Mouse (Mus musculus) neural tube, embryonic 13.5 days (tissue): ENCODE measurements around the gene Dock8. TPM values are rescaled to one million over a fixed set of nuclear protein-coding genes. Genes with fewer than 3 reads are reported as not detected.

Source experiments
- ATAC-seq: fragments of 200-750 bp; cut with Nextera tagmentation; 2 replicates; pipeline ENCODE4 v1.8.0; 2017; ENCODE audit warnings: low read depth, mild to moderate bottlenecking, moderate TSS enrichment, moderate library complexity
- H3K27ac ChIP-seq: fragments of 300-500 bp; sonication (generic); replicated peaks from 2 replicates; pipeline ENCODE4 v1.5.1; 2015; ENCODE audit warnings: moderate library complexity, mild to moderate bottlenecking, inconsistent platforms
- H3K27me3 ChIP-seq: fragments of 300-500 bp; sonication (generic); 2 replicates; pipeline ENCODE4 v1.6.1; 2015; ENCODE audit warnings: mild to moderate bottlenecking, inconsistent platforms
- H3K36me3 ChIP-seq: fragments of 300-500 bp; sonication (generic); 2 replicates; pipeline ENCODE4 v1.6.1; 2015; ENCODE audit warnings: mild to moderate bottlenecking, inconsistent platforms
- H3K4me1 ChIP-seq: fragments of 300-500 bp; sonication (generic); replicated peaks from 2 replicates; pipeline ENCODE4 v1.6.1; 2015; ENCODE audit warnings: inconsistent platforms
- H3K4me2 ChIP-seq: fragments of 300-500 bp; sonication (generic); 2 replicates; pipeline ENCODE4 v1.6.1; 2015; ENCODE audit warnings: inconsistent platforms, mild to moderate bottlenecking, moderate library complexity
- H3K4me3 ChIP-seq: fragments of 300-500 bp; sonication (generic); 2 replicates; pipeline ENCODE4 v1.5.1; 2015; ENCODE audit warnings: mild to moderate bottlenecking, inconsistent platforms
- H3K9ac ChIP-seq: fragments of 300-500 bp; sonication (generic); 2 replicates; pipeline ENCODE4 v1.6.1; 2015; ENCODE audit warnings: moderate library complexity, mild to moderate bottlenecking, inconsistent platforms
- H3K9me3 ChIP-seq: fragments of 300-500 bp; sonication (generic); 2 replicates; pipeline ENCODE4 v1.6.1; 2016; ENCODE audit warnings: inconsistent platforms
- WGBS: fragments of 180-500 bp; shearing (Covaris S2); methylation state at CpG from one replicate; pipeline ENCODE4 v1.1.7; 2015; 5-methylcytosine and 5-hydroxymethylcytosine counted together
- polyA plus RNA-seq: library from polyadenylated mRNA; unstranded; fragments of >200 nt; fragmentation: Nextera tagmentation; extraction: Ambion mirVana; gene quantifications from 2 replicates; pipeline ENCODE4 v1.2.1, GENCODE M21; 2015

The Dock8 gene
- polyA plus RNA-seq, 1 experiment from 2014 or later, result 1.5 TPM

DNA sequence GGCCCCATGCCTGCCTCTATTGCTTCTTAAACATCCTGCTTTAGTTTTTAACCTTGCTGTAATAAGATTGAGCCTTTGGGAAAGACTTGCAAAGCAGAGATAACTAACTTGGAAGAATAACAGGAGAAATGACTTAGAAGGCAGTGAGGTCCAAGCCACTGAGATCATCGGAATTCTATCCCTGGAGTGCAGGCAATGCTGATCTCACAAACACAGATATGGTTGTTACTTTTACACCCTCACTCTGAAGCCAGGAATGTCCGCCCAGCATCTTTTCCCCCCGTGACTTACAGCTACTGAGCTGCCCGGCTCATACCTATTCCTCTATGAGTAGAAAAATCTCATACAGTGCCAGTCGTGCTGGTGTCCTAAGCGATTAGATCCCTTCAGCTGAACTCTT is 180.7 kb downstream of the Dock8 start:
- Histone ChIP-seq H3K4me1 (0 out of 2 replicates have a peak, but pooled peaks cover 4% of the 10 kb centered on the region), H3K9me3 (no peaks in the 10 kb centered on the region), H3K9ac (no peak overlapping the region), H3K27ac (no peak overlapping the region), H3K36me3 (no peaks in the 10 kb centered on the region), H3K27me3 (no peaks in the 10 kb centered on the region), H3K4me2 (no peak overlapping the region), H3K4me3 (no peak overlapping the region)
- WGBS, result 90% methylated on average over 6 of the region's 6 CpGs
- ATAC-seq, result no peak

DNA sequence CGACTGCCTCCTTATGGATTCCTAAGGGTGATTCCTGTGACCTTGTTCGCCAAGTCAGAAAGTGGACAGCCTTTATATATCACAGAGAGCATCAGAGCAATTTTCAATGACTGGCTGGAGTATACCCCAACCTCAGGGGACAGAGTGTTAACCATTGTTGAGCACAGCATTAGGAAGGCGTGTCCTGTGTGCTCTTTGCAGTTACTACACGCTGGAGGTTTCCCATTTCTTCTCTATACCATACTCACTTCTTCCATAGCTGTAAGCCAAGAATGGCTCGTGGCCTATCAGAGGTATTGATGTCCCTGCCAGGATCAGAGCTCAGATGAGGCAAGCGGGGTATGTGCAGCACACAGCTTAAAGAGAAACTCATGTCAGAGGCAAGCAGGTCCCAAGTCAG is 181.2 kb downstream of the Dock8 start:
- ATAC-seq, result no peak
- 88% methylated on average over 6 of the region's 6 CpGs for WGBS
- H3K4me3 ChIP-seq, result no peak overlapping the region
- 0 out of 2 replicates have a peak, but pooled peaks cover 4% of the 10 kb centered on the region for H3K4me1 ChIP-seq
- no peaks in the 10 kb centered on the region for H3K9me3 ChIP-seq
- no peaks in the 10 kb centered on the region for H3K27me3 ChIP-seq
- no peak overlapping the region for H3K9ac ChIP-seq
- no peak overlapping the region for H3K4me2 ChIP-seq
- no peak overlapping the region for H3K27ac ChIP-seq
- no peaks in the 10 kb centered on the region for H3K36me3 ChIP-seq

DNA sequence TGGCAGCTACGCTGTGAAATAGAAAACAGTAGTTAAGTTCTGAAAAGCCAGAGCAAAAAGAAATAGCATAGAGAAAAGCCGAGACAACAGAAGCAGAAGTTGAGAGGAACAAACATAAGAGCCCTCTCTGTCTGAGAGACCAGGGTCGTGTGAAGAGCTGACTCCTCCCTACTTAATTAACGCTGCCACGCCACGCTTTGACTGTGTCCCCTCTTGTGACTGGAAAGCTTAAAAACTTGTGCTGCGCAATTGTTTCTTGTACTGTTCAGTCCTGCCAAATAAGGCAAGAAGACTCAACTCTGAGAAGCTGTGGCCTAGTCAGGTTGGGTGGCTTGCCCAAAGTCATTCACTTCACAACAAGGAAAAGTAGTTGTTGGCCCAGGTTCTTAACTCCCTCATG is 184.7 kb downstream of the Dock8 start:
- H3K4me3 ChIP-seq, result no peak overlapping the region
- no peak for ATAC-seq
- 62% methylated on average over 7 of the region's 7 CpGs for WGBS
- H3K9me3 ChIP-seq, result no peaks in the 10 kb centered on the region
- no peaks in the 10 kb centered on the region for H3K36me3 ChIP-seq
- H3K4me1 ChIP-seq, result 0 out of 2 replicates have a peak, but pooled peaks cover 4% of the 10 kb centered on the region
- H3K9ac ChIP-seq, result no peak overlapping the region
- no peaks in the 10 kb centered on the region for H3K27me3 ChIP-seq
- H3K4me2 ChIP-seq, result no peak overlapping the region
- H3K27ac ChIP-seq, result no peak overlapping the region

DNA sequence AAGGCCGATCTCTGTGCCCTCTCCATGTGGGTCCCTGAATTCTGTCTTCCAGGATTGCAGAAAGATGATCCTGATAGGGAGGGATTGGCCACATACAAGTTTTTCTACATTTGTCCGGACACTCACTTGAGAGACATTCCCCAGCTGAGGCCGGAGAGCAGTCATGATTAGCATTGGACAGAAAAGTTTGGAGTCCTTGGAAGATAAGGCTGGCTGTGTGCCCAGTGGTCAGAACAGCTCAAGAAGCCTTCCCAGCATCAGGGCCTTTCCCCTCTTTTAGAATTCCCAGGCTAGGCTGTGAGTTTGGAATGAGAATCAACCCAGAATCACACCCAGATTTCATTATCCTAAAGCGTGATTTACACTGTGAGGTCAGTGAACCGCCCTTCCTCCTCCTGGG is 187.0 kb downstream of the Dock8 start:
- no peaks in the 10 kb centered on the region for H3K9me3 ChIP-seq
- H3K27ac ChIP-seq, result no peak overlapping the region
- H3K27me3 ChIP-seq, result no peaks in the 10 kb centered on the region
- no peak overlapping the region for H3K4me3 ChIP-seq
- 0 out of 2 replicates have a peak, but pooled peaks cover 4% of the 10 kb centered on the region for H3K4me1 ChIP-seq
- ATAC-seq, result no peak
- no peaks in the 10 kb centered on the region for H3K36me3 ChIP-seq
- H3K4me2 ChIP-seq, result no peak overlapping the region
- WGBS, result 90% methylated on average over 5 of the region's 5 CpGs
- H3K9ac ChIP-seq, result no peak overlapping the region

DNA sequence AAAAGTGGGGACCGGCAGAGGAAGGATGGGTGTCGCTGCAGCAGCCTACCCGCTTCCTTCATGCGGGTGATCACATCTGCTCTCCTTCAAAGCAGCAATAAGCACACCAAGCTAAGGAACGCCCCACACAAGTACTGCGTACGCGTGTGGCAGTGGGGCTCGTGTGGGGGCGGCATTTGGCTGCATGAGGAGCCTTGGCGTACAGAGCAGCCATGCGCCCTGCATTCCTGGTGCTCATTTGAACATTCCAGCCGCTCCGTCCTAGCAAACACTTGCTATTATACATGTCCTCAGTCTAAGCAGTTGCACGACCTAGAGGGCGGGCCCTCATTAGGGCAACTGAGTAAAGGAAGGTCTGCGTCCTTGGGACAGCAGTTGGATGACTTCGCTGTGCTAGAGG is 188.3 kb downstream of the Dock8 start:
- Histone ChIP-seq H3K27me3 (no peaks in the 10 kb centered on the region), H3K27ac (no peak overlapping the region), H3K4me2 (no peak overlapping the region), H3K9ac (no peak overlapping the region), H3K36me3 (no peaks in the 10 kb centered on the region), H3K4me1 (0 out of 2 replicates have a peak, but pooled peaks cover 3% of the 10 kb centered on the region), H3K9me3 (no peaks in the 10 kb centered on the region), H3K4me3 (no peak overlapping the region)
- no peak for ATAC-seq
- WGBS, result 75% methylated on average over 18 of the region's 18 CpGs

DNA sequence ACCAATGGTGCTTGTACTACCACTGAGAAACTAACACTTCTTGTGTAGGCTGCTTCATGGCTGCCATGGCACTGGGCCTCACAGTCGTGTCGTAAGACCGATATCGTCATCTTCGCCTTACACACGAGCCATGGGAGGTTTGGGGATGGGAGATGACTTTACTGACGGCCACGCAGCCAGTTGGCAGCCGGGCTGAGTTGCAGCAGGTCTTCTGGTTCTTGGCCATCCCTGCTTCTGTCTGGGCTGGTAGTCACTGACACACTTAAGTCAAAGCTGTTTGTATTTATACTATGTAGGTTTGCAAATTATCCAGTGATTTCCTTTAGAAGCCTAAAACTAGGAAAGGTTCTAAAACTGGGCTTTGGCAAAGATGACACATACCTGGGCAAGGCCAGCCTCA is 194.4 kb downstream of the Dock8 start:
- 95% methylated on average over 9 of the region's 9 CpGs for WGBS
- Histone ChIP-seq H3K9ac (no peak overlapping the region), H3K27ac (no peak overlapping the region), H3K9me3 (no peaks in the 10 kb centered on the region), H3K4me3 (no peak overlapping the region), H3K4me2 (no peak overlapping the region), H3K27me3 (no peaks in the 10 kb centered on the region), H3K36me3 (no peaks in the 10 kb centered on the region), H3K4me1 (no peaks in the 10 kb centered on the region)
- ATAC-seq, result no peak

DNA sequence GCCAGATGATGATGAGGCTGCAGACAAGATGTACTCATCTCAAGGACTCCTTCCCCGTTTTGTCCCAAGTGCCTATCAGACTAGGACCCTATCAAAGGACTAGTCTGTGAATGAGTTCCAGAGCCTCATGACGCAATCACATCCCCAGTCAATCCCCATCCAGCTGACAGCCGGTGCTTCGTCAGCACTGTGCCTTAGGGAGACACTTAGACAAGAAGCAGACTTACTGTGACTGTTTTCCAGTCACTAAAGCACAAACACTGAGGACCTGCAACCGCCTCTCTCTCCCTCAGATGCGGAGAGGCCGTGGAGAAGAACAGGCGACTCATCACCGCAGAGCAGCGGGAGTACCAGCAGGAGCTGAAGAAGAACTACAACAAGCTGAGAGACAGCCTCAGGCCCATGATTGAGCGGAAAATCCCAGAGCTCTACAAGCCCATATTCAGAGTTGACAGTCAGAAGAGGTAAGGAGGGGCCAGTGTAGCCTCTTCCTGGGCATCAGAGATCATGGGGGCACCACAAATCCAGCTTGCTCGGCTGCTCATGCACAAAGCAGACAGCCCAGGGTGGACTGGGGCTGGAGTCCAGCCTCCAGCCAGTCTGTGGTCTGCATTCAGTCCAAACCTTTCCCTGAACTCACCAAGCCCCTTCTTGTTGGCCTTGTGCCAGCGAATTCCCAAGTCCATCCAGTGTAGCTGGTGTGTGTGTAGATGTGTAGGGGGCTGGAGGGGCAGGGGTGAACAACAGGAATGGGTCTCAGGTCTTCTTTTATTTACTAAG is 200.9 kb downstream of the Dock8 start:
- no peaks in the 10 kb centered on the region for H3K9me3 ChIP-seq
- ATAC-seq, result no peak; the same call in 1 of the 2 replicates
- 76% methylated on average over 13 of the region's 13 CpGs for WGBS
- H3K9ac ChIP-seq, result no peak overlapping the region
- no peak overlapping the region for H3K4me2 ChIP-seq
- no peak overlapping the region for H3K4me3 ChIP-seq
- H3K27ac ChIP-seq, result no peak overlapping the region
- no peaks in the 10 kb centered on the region for H3K36me3 ChIP-seq
- no peaks in the 10 kb centered on the region; the same call in 1 of the 2 replicates for H3K27me3 ChIP-seq
- no peaks in the 10 kb centered on the region; the same call in 1 of the 2 replicates for H3K4me1 ChIP-seq

DNA sequence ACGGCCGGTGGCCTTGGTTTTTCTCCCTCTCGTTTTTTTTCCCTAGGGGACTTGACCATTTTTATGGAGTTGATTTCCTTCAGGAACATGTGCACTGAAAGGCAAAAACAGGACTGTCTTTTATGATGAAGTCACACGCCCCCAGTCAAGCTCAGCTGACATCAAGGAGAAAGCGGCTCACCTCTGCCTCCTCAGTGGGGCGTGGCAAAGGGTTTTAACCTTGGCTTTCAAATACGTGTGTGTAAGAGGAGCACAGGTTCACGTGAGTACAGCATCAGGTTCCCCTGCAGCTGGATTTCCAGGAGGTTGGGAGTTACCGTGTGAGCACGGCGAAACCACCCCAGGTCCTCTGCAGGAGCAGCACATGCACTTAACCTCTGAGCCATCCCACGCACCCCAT is 203.7 kb downstream of the Dock8 start:
- H3K27ac ChIP-seq, result no peak overlapping the region
- H3K27me3 ChIP-seq, result peaks cover 13% of the 10 kb centered on the region; the same call in 1 of the 2 replicates
- H3K36me3 ChIP-seq, result no peaks in the 10 kb centered on the region
- H3K4me2 ChIP-seq, result no peak overlapping the region
- no peak overlapping the region for H3K9ac ChIP-seq
- no peak for ATAC-seq
- H3K9me3 ChIP-seq, result no peaks in the 10 kb centered on the region
- no peak overlapping the region for H3K4me3 ChIP-seq
- WGBS, result 86% methylated on average over 12 of the region's 12 CpGs
- H3K4me1 ChIP-seq, result peaks cover 8% of the 10 kb centered on the region

DNA sequence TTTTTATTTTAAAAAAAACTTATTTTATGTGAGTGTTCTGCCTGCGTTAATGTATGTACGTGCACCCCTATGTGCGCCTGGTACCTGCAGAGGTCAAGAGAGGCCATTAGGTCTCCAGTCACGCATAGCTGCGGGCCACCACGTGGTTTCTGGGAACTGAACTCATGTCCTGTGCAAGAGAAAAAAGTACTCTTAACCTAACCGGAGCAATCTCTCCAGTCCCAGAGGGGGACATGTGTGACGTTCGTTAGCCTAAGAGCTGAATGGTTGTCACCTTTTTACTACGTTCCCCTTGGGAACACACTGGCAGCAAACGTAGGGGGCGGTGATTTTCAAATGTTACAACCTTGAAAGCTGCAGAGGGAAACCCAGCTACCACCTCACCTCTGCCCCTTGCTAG is 207.6 kb downstream of the Dock8 start:
- Histone ChIP-seq H3K27ac (no peak overlapping the region), H3K9me3 (no peaks in the 10 kb centered on the region), H3K36me3 (no peaks in the 10 kb centered on the region), H3K4me3 (no peak overlapping the region), H3K27me3 (peaks cover 22% of the 10 kb centered on the region), H3K4me1 (peaks cover 15% of the 10 kb centered on the region), H3K4me2 (no peak overlapping the region), H3K9ac (no peak overlapping the region)
- WGBS, result 56% methylated on average over 12 of the region's 12 CpGs
- ATAC-seq, result no peak

DNA sequence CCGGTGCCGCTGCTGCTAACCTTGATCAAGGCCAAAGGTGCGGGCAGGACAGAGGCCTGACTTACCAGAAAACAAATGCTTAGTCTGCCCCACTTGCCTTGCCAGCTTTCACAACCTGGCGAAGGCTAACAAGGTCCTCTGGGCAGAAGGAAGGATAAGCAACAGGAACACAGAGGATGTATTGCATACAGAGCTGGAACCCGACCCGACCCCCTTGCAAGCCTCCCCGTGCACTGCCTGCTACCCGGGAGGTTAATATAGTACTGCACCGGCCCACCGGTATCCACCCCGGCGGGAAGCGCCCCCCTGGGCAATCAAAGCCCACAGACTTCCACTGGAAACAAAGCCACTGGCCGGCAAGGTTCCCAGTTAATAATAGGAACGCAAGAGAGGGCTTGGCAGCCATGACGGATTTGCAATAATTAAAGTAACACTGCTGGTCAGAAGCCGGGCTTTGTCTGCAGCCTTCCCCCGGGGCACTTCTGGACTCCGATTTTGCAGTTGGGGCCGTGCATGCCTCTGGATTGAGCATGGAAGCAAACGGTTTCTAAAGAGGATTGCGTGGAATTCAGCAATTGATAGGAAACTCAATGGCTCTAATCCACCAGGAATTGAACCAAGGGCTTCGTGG is 208.5 kb downstream of the Dock8 start:
- H3K4me1 ChIP-seq, result peaks cover 15% of the 10 kb centered on the region
- no peak overlapping the region for H3K27ac ChIP-seq
- H3K27me3 ChIP-seq, result peaks cover 22% of the 10 kb centered on the region
- WGBS, result 7% methylated on average over 23 of the region's 23 CpGs
- peak overlapping the region; percentile 15; the same call in 1 of the 2 replicates for H3K4me3 ChIP-seq
- 0 out of 2 replicates have a peak overlapping the region, but pooled peaks have one; percentile 9 for H3K9ac ChIP-seq
- peak overlapping the region; percentile 50 for H3K4me2 ChIP-seq
- H3K9me3 ChIP-seq, result peaks cover under 1% of the 10 kb centered on the region; the same call in 1 of the 2 replicates
- ATAC-seq, result 0 out of 2 replicates have a peak, but pooled peaks have one; percentile 23
- no peaks in the 10 kb centered on the region for H3K36me3 ChIP-seq

DNA sequence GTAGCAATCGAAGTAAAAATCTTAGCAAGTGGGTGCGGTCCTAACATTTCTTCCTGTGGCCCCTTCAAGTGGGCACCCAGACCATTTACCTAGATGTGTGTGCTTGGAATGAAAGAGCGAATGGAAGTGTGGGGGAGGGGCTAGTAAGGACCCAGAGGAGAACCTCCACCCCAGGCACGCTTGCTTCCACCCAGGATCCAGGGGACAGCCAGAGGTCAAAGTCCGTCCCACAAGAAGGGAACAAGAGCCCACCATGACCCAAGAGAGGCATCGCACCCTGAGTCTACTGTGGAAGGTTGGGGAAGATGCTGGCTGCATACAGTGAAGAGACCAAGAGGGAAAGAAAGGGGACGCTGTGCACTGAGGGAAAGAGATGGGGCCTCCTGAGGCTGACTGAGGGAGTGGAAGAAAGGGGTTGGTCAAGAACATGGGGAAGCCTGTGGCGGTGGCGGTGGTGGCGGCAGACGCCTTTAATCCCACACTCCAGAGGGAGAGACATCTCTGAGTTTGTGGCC is 209.3 kb downstream of the Dock8 start:
- H3K27ac ChIP-seq, result no peak overlapping the region
- H3K36me3 ChIP-seq, result no peaks in the 10 kb centered on the region
- no peak overlapping the region for H3K9ac ChIP-seq
- ATAC-seq, result no peak
- peaks cover 22% of the 10 kb centered on the region for H3K27me3 ChIP-seq
- no peak overlapping the region for H3K4me3 ChIP-seq
- H3K4me2 ChIP-seq, result no peak overlapping the region
- 76% methylated on average over 11 of the region's 11 CpGs for WGBS
- peaks cover 9% of the 10 kb centered on the region; the same call in 1 of the 2 replicates for H3K9me3 ChIP-seq
- H3K4me1 ChIP-seq, result peaks cover 15% of the 10 kb centered on the region

DNA sequence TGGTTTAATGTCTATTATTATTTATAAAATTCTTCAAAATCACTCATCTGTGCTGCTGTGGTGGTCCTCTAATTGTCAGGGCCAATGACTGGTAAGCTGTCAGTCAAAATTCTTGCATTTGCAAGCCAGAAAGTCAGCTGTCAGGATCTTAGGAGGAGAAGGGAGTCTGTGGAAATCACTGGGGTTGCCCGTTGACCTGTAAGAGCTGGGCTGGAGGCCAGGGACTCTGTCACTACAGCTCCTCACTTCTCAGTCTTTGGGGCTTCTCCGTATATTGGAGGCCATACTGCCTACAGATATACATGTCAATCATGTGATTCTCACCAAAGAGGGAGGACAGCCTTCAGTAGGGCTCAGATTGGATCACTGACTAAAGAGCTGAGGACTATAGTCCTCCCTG is 221.3 kb downstream of the Dock8 start:
- no peaks in the 10 kb centered on the region for H3K36me3 ChIP-seq
- no peaks in the 10 kb centered on the region for H3K4me1 ChIP-seq
- H3K4me3 ChIP-seq, result no peak overlapping the region
- no peak for ATAC-seq
- no peak overlapping the region for H3K9ac ChIP-seq
- H3K27ac ChIP-seq, result no peak overlapping the region
- WGBS, result 87% methylated on average over 2 of the region's 2 CpGs
- no peaks in the 10 kb centered on the region for H3K27me3 ChIP-seq
- H3K4me2 ChIP-seq, result no peak overlapping the region
- no peaks in the 10 kb centered on the region for H3K9me3 ChIP-seq
